Mouse (Mus musculus) yolk sac, embryonic 10.5 days (tissue): ENCODE measurements around the gene Wdr4.

ENCODE experiments used
- DNase-seq: peaks from one replicate; pipeline ENCODE4 v3.0.0-alpha.2; 2017; ENCODE audit warnings: low spot score

Gene Wdr4

GRCm38 (mm10) chr17:31445061-31445731 lies 74.6 kb downstream of the Wdr4 start:
- DNase-seq: peak; percentile 93
